Mouse (Mus musculus) lung, embryonic 15.5 days (tissue): Measurements from ENCODE around the gene Cdc25a. TPM values are rescaled to one million over a fixed set of nuclear protein-coding genes. Genes with fewer than 3 reads are reported as not detected.

Source experiments
- ATAC-seq: fragments of 200-750 bp; cut with Nextera tagmentation; 2 replicates; pipeline ENCODE4 v1.8.0; 2017; ENCODE audit warnings: moderate number of reproducible peaks, borderline replicate concordance; ENCODE audit not compliant: low FRiP score, low TSS enrichment; ENCODE audit errors: extremely low read depth
- H3K27ac ChIP-seq: fragments of 300-500 bp; sonication (generic); 2 replicates; pipeline ENCODE4 v1.5.1; 2015; ENCODE audit warnings: moderate library complexity, mild to moderate bottlenecking, inconsistent platforms
- H3K27me3 ChIP-seq: fragments of 300-500 bp; sonication (generic); 2 replicates; pipeline ENCODE4 v1.6.1; 2015; ENCODE audit warnings: inconsistent platforms
- H3K36me3 ChIP-seq: fragments of 300-500 bp; sonication (generic); 2 replicates; pipeline ENCODE4 v1.6.1; 2015; ENCODE audit warnings: inconsistent platforms
- H3K4me1 ChIP-seq: fragments of 300-500 bp; sonication (generic); 2 replicates; pipeline ENCODE4 v1.6.1; 2015; ENCODE audit warnings: inconsistent platforms
- H3K4me2 ChIP-seq: fragments of 300-500 bp; sonication (generic); 2 replicates; pipeline ENCODE4 v1.6.1; 2015; ENCODE audit warnings: inconsistent platforms, mild to moderate bottlenecking, moderate library complexity
- H3K4me3 ChIP-seq: fragments of 300-500 bp; sonication (generic); 2 replicates; pipeline ENCODE4 v1.5.1; 2015; ENCODE audit warnings: mild to moderate bottlenecking, inconsistent platforms
- H3K9ac ChIP-seq: fragments of 300-500 bp; sonication (generic); 2 replicates; pipeline ENCODE4 v1.6.1; 2015; ENCODE audit warnings: inconsistent platforms
- H3K9me3 ChIP-seq: fragments of 300-500 bp; sonication (generic); 2 replicates; pipeline ENCODE4 v1.6.1; 2016; ENCODE audit warnings: inconsistent platforms
- WGBS: fragments of 180-500 bp; shearing (Covaris S2); methylation state at CpG from one replicate; pipeline ENCODE4 v1.1.7; 2015; 5-methylcytosine and 5-hydroxymethylcytosine counted together
- polyA plus RNA-seq: library from polyadenylated mRNA; unstranded; fragments of >200 nt; fragmentation: Nextera tagmentation; extraction: Ambion mirVana; gene quantifications from 2 replicates; pipeline ENCODE4 v1.2.1, GENCODE M21; 2015

Cdc25a gene
- polyA plus RNA-seq, 1 experiment from 2014 or later: 27.2 TPM

DNA sequence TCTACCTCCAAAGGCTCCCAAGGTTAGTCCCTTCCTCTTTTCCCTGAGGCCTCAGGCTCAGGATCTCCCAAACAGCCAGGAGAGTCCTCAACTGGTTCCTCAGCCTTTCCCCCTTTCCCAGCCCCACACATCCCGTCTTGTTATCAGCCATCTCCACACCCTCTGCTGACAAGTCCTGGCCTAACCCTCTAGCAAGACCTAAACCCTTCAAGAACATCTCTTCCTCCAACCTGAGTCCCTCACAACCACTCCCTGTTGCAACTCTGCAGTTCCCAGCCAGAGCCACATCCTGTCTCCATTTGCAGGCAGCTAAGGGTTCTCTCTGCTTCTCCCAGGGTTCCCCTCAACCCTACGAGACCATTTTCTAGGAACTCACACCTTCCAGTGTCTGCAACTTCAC lies 9.2 kb upstream of the Cdc25a start:
- no peak overlapping the region for H3K9ac ChIP-seq
- no peaks in the 10 kb centered on the region for H3K36me3 ChIP-seq
- no peaks in the 10 kb centered on the region for H3K27me3 ChIP-seq
- no peaks in the 10 kb centered on the region for H3K9me3 ChIP-seq
- no peak overlapping the region for H3K27ac ChIP-seq
- ATAC-seq: no peak
- H3K4me3 ChIP-seq: no peak overlapping the region
- 0 out of 2 replicates have a peak, but pooled peaks cover 6% of the 10 kb centered on the region for H3K4me1 ChIP-seq
- H3K4me2 ChIP-seq: no peak overlapping the region
- WGBS: 42% methylated on average over 2 of the region's 2 CpGs

- Histone ChIP-seq H3K4me3 (no peak overlapping the region), H3K27ac (no peak overlapping the region), H3K9me3 (no peaks in the 10 kb centered on the region), H3K9ac (no peak overlapping the region), H3K4me2 (no peak overlapping the region), H3K27me3 (no peaks in the 10 kb centered on the region), H3K4me1 (no peaks in the 10 kb centered on the region), H3K36me3 (no peaks in the 10 kb centered on the region)
- WGBS: 35% methylated on average over 6 of the region's 6 CpGs
- ATAC-seq: no peak
Measured at GRCm38 (mm10) chr9:109870983-109871572, 4.3 kb upstream of the Cdc25a start.

GRCm38 (mm10) chr9:109875695-109876601 lies 569 bp downstream of the Cdc25a start:
- ATAC-seq: peak; percentile 85
- no peaks in the 10 kb centered on the region for H3K27me3 ChIP-seq
- WGBS: under 1% methylated on average over 76 of the region's 76 CpGs

GRCm38 (mm10) chr9:109876756-109877155 lies 1.4 kb downstream of the Cdc25a start:
- no peak for ATAC-seq
- Histone ChIP-seq H3K9ac (peak overlapping the region; percentile 79), H3K4me1 (peaks cover 10% of the 10 kb centered on the region), H3K4me3 (peak overlapping the region; percentile 63), H3K27ac (peak overlapping the region; percentile 4; the same call in 1 of the 2 replicates), H3K4me2 (peak overlapping the region; percentile 60), H3K27me3 (no peaks in the 10 kb centered on the region), H3K36me3 (peaks cover 41% of the 10 kb centered on the region), H3K9me3 (no peaks in the 10 kb centered on the region)
- WGBS: 1% methylated on average over 3 of the region's 3 CpGs

More at GRCm38 (mm10) chr9:109875695-109876601, 569 bp downstream of the Cdc25a start:
- Histone ChIP-seq H3K36me3 (peaks cover 33% of the 10 kb centered on the region), H3K4me2 (peak overlapping the region; percentile 60), H3K27ac (peak overlapping the region; percentile 96), H3K9ac (peak overlapping the region; percentile 79), H3K4me1 (peaks cover 10% of the 10 kb centered on the region), H3K9me3 (no peaks in the 10 kb centered on the region), H3K4me3 (peak overlapping the region; percentile 63)

DNA sequence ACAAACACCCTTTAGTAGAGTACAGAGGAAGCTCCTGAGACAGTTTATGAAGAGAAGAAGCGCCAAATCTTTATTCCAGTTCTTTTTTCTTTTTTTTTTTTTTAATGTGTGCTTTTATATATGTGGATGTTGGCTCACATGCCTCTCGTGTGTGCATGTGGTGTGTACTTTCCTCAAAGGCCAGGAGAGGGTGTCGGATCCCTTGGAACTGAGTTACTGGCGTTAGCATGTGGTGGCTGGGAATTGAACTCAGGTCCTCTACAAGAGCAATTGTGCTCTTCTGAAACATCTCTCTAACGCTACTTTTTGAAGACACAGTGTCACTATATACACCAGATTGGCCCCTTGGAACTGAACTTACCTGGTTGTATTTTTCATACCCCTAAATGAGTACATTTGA lies 2.3 kb downstream of the Cdc25a start:
- peaks cover 10% of the 10 kb centered on the region for H3K4me1 ChIP-seq
- H3K27me3 ChIP-seq: no peaks in the 10 kb centered on the region
- H3K4me2 ChIP-seq: peak overlapping the region; percentile 60
- H3K4me3 ChIP-seq: peak overlapping the region; percentile 63
- no peak overlapping the region for H3K9ac ChIP-seq
- ATAC-seq: no peak
- WGBS: 60% methylated on average over 5 of the region's 5 CpGs
- H3K27ac ChIP-seq: no peak overlapping the region
- H3K36me3 ChIP-seq: peaks cover 50% of the 10 kb centered on the region
- no peaks in the 10 kb centered on the region for H3K9me3 ChIP-seq

DNA sequence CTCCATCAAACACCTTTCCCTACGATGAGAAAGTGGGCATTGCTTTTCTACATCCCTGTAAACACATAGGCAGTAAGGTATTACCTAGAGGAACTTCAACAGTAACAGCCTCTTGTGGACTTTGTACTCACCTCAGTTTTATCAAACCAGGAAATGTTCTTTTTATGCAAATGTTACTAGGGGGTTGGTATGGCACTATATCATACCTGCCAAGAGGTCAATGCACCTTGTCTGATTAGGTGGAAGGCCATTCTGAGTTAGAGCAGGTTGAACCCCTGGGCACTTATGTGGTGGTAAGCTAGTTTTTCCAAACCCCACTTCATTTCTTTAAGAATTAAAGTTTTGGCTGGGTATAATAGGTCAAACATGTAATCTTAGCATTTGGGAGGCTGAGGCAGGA lies 3.9 kb downstream of the Cdc25a start:
- Histone ChIP-seq H3K27ac (no peak overlapping the region), H3K9me3 (no peaks in the 10 kb centered on the region), H3K4me1 (peaks cover 10% of the 10 kb centered on the region), H3K27me3 (no peaks in the 10 kb centered on the region), H3K36me3 (peaks cover 66% of the 10 kb centered on the region), H3K4me2 (no peak overlapping the region), H3K9ac (no peak overlapping the region), H3K4me3 (no peak overlapping the region)
- 97% methylated on average over 1 of the region's 1 CpGs for WGBS
- ATAC-seq: no peak

- WGBS: 63% methylated on average over 4 of the region's 4 CpGs
Measured at GRCm38 (mm10) chr9:109886259-109886658, 10.9 kb downstream of the Cdc25a start.

DNA sequence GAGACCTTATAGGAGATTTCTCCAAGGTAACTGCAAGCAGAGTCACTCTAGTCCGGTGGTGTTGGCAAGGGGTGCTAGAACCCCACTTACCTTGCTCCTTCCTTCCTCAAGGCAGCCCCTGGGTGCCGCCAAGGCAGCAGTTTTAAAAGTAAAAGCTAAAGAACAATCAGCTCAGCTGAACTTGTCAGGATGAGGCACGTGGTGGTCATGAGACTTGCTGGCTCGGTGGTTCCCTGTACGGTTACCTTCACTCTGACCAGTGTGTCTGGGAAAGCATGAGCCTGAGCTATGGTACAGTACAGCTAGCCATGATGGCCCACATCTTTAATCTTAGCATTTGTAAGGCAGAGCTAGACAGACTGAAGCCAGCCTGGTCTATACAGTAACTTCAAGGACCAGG lies 11.9 kb downstream of the Cdc25a start:
- ATAC-seq: no peak

More at GRCm38 (mm10) chr9:109886259-109886658, 10.9 kb downstream of the Cdc25a start:
- Histone ChIP-seq H3K27me3 (no peaks in the 10 kb centered on the region), H3K4me1 (no peaks in the 10 kb centered on the region), H3K9me3 (no peaks in the 10 kb centered on the region), H3K4me3 (no peak overlapping the region), H3K36me3 (peaks cover 99% of the 10 kb centered on the region), H3K4me2 (no peak overlapping the region), H3K9ac (no peak overlapping the region), H3K27ac (no peak overlapping the region)
- no peak for ATAC-seq

DNA sequence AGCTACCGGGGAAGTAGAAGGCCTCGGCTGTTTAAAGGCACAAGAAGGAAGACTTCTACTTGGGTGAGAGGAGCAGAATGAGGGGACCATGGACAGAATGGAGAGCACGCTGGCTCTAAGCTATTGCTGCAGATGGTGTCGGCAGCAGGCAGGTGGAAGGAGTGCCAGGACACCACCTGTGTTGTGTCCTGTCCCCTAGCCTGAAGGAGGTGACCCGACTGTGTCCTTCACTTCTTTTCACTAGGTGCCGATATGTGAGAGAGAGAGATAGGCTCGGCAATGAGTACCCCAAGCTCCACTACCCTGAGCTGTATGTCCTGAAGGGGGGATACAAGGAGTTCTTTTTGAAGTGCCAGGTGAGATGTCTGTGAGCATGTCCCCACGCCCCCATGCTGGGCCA lies 16.1 kb downstream of the Cdc25a start:
- ATAC-seq: no peak

More for the DNA sequence above, 11.9 kb downstream of the Cdc25a start:
- no peak overlapping the region for H3K9ac ChIP-seq
- H3K27ac ChIP-seq: no peak overlapping the region
- H3K4me1 ChIP-seq: no peaks in the 10 kb centered on the region
- no peak overlapping the region for H3K4me2 ChIP-seq
- no peaks in the 10 kb centered on the region for H3K27me3 ChIP-seq
- H3K9me3 ChIP-seq: no peaks in the 10 kb centered on the region
- no peak overlapping the region for H3K4me3 ChIP-seq
- 88% methylated on average over 5 of the region's 5 CpGs for WGBS
- H3K36me3 ChIP-seq: peaks cover 99% of the 10 kb centered on the region

GRCm38 (mm10) chr9:109892651-109893250 lies 17.4 kb downstream of the Cdc25a start:
- H3K27me3 ChIP-seq: no peaks in the 10 kb centered on the region
- no peak for ATAC-seq
- H3K27ac ChIP-seq: no peak overlapping the region
- 59% methylated on average over 5 of the region's 5 CpGs for WGBS
- no peaks in the 10 kb centered on the region for H3K9me3 ChIP-seq
- peaks cover 6% of the 10 kb centered on the region for H3K4me1 ChIP-seq
- H3K4me3 ChIP-seq: no peak overlapping the region
- peaks cover 64% of the 10 kb centered on the region for H3K36me3 ChIP-seq
- H3K4me2 ChIP-seq: no peak overlapping the region
- no peak overlapping the region for H3K9ac ChIP-seq

More for the DNA sequence above, 16.1 kb downstream of the Cdc25a start:
- WGBS: 83% methylated on average over 8 of the region's 8 CpGs
- Histone ChIP-seq H3K4me2 (no peak overlapping the region), H3K9ac (no peak overlapping the region), H3K4me1 (peaks cover 6% of the 10 kb centered on the region), H3K4me3 (no peak overlapping the region), H3K9me3 (no peaks in the 10 kb centered on the region), H3K27ac (no peak overlapping the region), H3K36me3 (peaks cover 77% of the 10 kb centered on the region), H3K27me3 (no peaks in the 10 kb centered on the region)

GRCm38 (mm10) chr9:109894413-109895090 lies 19.2 kb downstream of the Cdc25a start:
- Histone ChIP-seq H3K9ac (no peak overlapping the region), H3K4me2 (no peak overlapping the region), H3K4me1 (peaks cover 15% of the 10 kb centered on the region), H3K9me3 (no peaks in the 10 kb centered on the region), H3K4me3 (no peak overlapping the region), H3K36me3 (peaks cover 46% of the 10 kb centered on the region), H3K27me3 (no peaks in the 10 kb centered on the region), H3K27ac (peak overlapping the region; percentile 61)
- WGBS: 21% methylated on average over 6 of the region's 6 CpGs
- ATAC-seq: peak; percentile 74
